Mouse (Mus musculus) bone marrow, adult 2 months (tissue): ENCODE data around the gene Gm5150.
"Not testable (repeated sequence)": the region's sequence is repeated elsewhere in the genome, so short reads cannot be mapped to it uniquely, and the experiment has no call there.

Experiments
- CTCF ChIP-seq: fragments of 200-500 bp; IDR thresholded peaks from 2 replicates; pipeline ENCODE4 v1.5.1; 2011; ENCODE audit warnings: low read length, control low read depth; ENCODE audit not compliant: control insufficient read depth, insufficient read depth
- POLR2A ChIP-seq: fragments of 200-500 bp; IDR thresholded peaks from 2 replicates; pipeline ENCODE4 v1.6.1; 2011; ENCODE audit warnings: low read depth, mild to moderate bottlenecking, control low read depth, low read length, borderline replicate concordance; ENCODE audit not compliant: control insufficient read depth

DNA sequence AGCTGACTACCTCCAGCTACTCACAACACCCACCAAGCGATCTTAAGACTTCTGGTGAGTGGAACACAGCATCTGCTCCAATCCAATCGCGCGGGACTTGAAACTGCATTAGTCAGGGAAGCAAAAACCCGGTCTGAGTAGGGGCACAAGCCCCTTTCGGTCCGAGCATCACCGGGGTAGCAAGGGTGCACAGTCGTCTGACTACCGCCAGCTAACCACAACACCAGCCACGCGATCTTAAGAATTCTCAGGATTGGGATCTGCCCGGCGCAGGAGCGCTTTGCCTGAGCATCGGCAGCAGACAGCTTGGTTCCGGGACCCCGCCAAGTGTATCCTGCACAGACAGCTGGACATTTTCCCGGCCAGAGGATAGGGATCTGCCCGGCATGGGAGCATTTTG lies 45.5 kb upstream of the Gm5150 start:
- not testable (repeated sequence) for TF ChIP-seq CTCF, POLR2A
